Mouse (Mus musculus) liver, postnatal 0 days (tissue): ENCODE results near the gene Dpf3.

ENCODE experiments used
- CTCF ChIP-seq: sonication (generic); IDR thresholded peaks from 2 replicates; pipeline ENCODE4 v1.5.1; 2016; ENCODE audit warnings: antibody characterized with exemption, low read depth
- EP300 ChIP-seq: IDR thresholded peaks from 2 replicates; pipeline ENCODE4 v1.6.1; 2016; ENCODE audit warnings: antibody characterized with exemption, low read depth, mild to moderate bottlenecking

- no peak for TF ChIP-seq CTCF
- no peak for TF ChIP-seq EP300
Measured at GRCm38 (mm10) chr12:83415207-83415606, 72.3 kb downstream of the Dpf3 start.
